Mouse (Mus musculus) naive thymus-derived CD4-positive, alpha-beta T cell, adult 2 months (primary cell): ENCODE data around the gene Zfyve27.

ENCODE experiments used
- DNase-seq: peaks from one replicate; pipeline ENCODE4 v3.0.0-alpha.2; 2011; ENCODE audit warnings: low read depth

Gene Zfyve27

GRCm38 (mm10) chr19:42237602-42238340 lies 74.0 kb downstream of the Zfyve27 start:
- DNase-seq, result no peak

- DNase-seq, result no peak
These were observed 74.6 kb downstream of the Zfyve27 start for GRCm38 (mm10) chr19:42238341-42238715.

- no peak for DNase-seq
These were observed 77.1 kb downstream of the Zfyve27 start for GRCm38 (mm10) chr19:42240881-42241280.

- no peak for DNase-seq
These were observed 79.7 kb downstream of the Zfyve27 start for GRCm38 (mm10) chr19:42243401-42243800.
